Comparison of ENCODE assay signal across 14 mouse cellular contexts in the genomic region with DNA sequence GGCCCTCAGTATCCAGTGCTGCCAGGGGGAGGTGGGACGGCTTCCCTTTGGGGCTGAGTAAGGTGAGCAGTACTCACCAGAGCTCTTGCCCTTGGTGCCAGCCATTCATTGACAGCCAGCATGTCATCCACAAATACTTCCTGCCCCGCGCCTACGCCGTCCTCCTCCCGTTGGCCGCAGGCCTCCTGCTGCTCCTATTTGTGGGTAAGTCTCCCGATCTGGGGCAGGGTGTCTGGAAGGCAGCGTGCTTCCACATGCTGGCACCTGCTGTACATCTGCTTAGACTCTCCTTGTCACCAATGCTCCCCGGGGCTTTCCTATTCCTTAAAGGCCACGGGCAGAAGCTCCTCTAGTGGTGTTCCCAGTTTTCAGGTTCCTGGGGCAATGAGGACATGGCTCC. TPM values are rescaled to one million over a fixed set of nuclear protein-coding genes. Genes with fewer than 3 reads are reported as not detected.
DNase-seq lines count a peak whose midpoint lies in the region; ATAC-seq and TF ChIP-seq lines count a peak whose summit lies in the region.
"Had no signal": no experiment of that assay in that cellular context is flagged by ENCODE, and none has a peak within 500 bp of the region (broad histone marks: within the 10 kb centered on the region; RNA-seq: fewer than 3 reads in every experiment).

No protein-coding gene starts in this region.

- 90% methylated on average over 11 of the region's 11 CpGs for WGBS in liver, embryonic 11.5 days
- WGBS in intestine, embryonic 16.5 days, result 93% methylated on average over 11 of the region's 11 CpGs
- 92% methylated on average over 11 of the region's 11 CpGs for WGBS in midbrain, postnatal 0 days

- peaks cover 7% of the 10 kb centered on the region for H3K36me3 ChIP-seq in liver, embryonic 11.5 days (ENCODE audit: control insufficient read depth, insufficient read depth, low read length)
- H3K36me3 ChIP-seq in intestine, embryonic 16.5 days (ENCODE audit: control insufficient read depth, insufficient read depth, low read length), result peaks cover 9% of the 10 kb centered on the region; the same call in 1 of the 2 replicates
- H3K36me3 ChIP-seq in midbrain, postnatal 0 days (ENCODE audit: insufficient read depth, low read length), result peaks cover 13% of the 10 kb centered on the region

- no peak for ATAC-seq in liver, embryonic 11.5 days (replicated peaks; ENCODE audit: low FRiP score)
- ATAC-seq in intestine, embryonic 16.5 days, result no peak
- ATAC-seq in midbrain, postnatal 0 days (ENCODE audit: low FRiP score), result no peak
- ATAC-seq in activated CD4-positive, CD25-positive, alpha-beta regulatory T cell, adult 4 months, result no peak
- ATAC-seq: forebrain, embryonic 15.5 days had no signal

- no peak overlapping the region; the same call in 1 of the 2 replicates for H3K9ac ChIP-seq in liver, embryonic 11.5 days (ENCODE audit: low read depth, low read length)
- H3K9ac ChIP-seq in intestine, embryonic 16.5 days (ENCODE audit: low read depth, low read length), result 0 out of 2 replicates have a peak overlapping the region, but pooled peaks have one; percentile 81
- H3K9ac ChIP-seq in midbrain, postnatal 0 days (replicated peaks; ENCODE audit: low read length, poor library complexity, severe bottlenecking), result peak overlapping the region; percentile 89; the same call in 1 of the 2 replicates
- H3K9ac ChIP-seq: forebrain, embryonic 15.5 days had no signal

- H3K27me3 ChIP-seq in liver, embryonic 11.5 days (replicated peaks; ENCODE audit: control insufficient read depth, insufficient read depth, low read length), result peaks cover 12% of the 10 kb centered on the region
- H3K27me3 ChIP-seq in intestine, embryonic 16.5 days (replicated peaks; ENCODE audit: control insufficient read depth, insufficient read depth, low read length), result no peaks in the 10 kb centered on the region
- H3K27me3 ChIP-seq in midbrain, postnatal 0 days (ENCODE audit: insufficient read depth, low read length), result 0 out of 2 replicates have a peak, but pooled peaks cover 3% of the 10 kb centered on the region
- H3K27me3 ChIP-seq: forebrain, embryonic 15.5 days had no signal

- no peak for TF ChIP-seq CTCF in midbrain, postnatal 0 days (IDR thresholded peaks at IDR 0.05)

- no peak overlapping the region for H3K27ac ChIP-seq in liver, embryonic 11.5 days (ENCODE audit: low read depth, low read length)
- H3K27ac ChIP-seq in intestine, embryonic 16.5 days (ENCODE audit: low read length), result no peak overlapping the region
- no peak overlapping the region for H3K27ac ChIP-seq in midbrain, postnatal 0 days (ENCODE audit: low read depth, low read length)
- H3K27ac ChIP-seq: forebrain, embryonic 15.5 days had no signal

- peak; percentile 61 for DNase-seq in cerebellum, adult 11-12 months
- no peak for DNase-seq in cerebellum, postnatal 4 days (ENCODE audit: low spot score in 2 of 2)
- no peak for DNase-seq in liver, embryonic 11.5 days (ENCODE audit: low spot score)
- DNase-seq in liver, result no peak
- no peak for DNase-seq in midbrain, postnatal 0 days (ENCODE audit: low spot score)
- no peak for DNase-seq in embryo, embryonic 10.5 days (ENCODE audit: low spot score)
- DNase-seq: heart, postnatal 4 days; kidney, postnatal 10 days; retina, postnatal 1 day had no signal

- H3K9me3 ChIP-seq in liver, embryonic 11.5 days (ENCODE audit: control insufficient read depth, low read length), result no peaks in the 10 kb centered on the region
- H3K9me3 ChIP-seq in intestine, embryonic 16.5 days (ENCODE audit: control insufficient read depth, low read length), result no peaks in the 10 kb centered on the region
- no peaks in the 10 kb centered on the region for H3K9me3 ChIP-seq in midbrain, postnatal 0 days (ENCODE audit: low read length)
- H3K9me3 ChIP-seq: forebrain, embryonic 15.5 days had no signal

- peak overlapping the region; percentile 81 for H3K4me2 ChIP-seq in liver, embryonic 11.5 days
- H3K4me2 ChIP-seq in intestine, embryonic 16.5 days (ENCODE audit: low read depth, low read length), result no peak overlapping the region
- H3K4me2 ChIP-seq in midbrain, postnatal 0 days (ENCODE audit: low read depth, low read length, poor library complexity, severe bottlenecking), result no peak overlapping the region

- no peak overlapping the region; the same call in 1 of the 2 replicates for H3K4me3 ChIP-seq in liver, embryonic 11.5 days (ENCODE audit: low read depth, low read length)
- no peak overlapping the region for H3K4me3 ChIP-seq in intestine, embryonic 16.5 days (ENCODE audit: low read length)
- H3K4me3 ChIP-seq in midbrain, postnatal 0 days (ENCODE audit: low read depth, low read length), result no peak overlapping the region

- H3K4me1 ChIP-seq in liver, embryonic 11.5 days (replicated peaks; ENCODE audit: control insufficient read depth, insufficient read depth, low read length), result peaks cover 14% of the 10 kb centered on the region
- H3K4me1 ChIP-seq in intestine, embryonic 16.5 days (ENCODE audit: control insufficient read depth, insufficient read depth, low read length), result peaks cover 22% of the 10 kb centered on the region
- H3K4me1 ChIP-seq in midbrain, postnatal 0 days (ENCODE audit: insufficient read depth, low read length), result peaks cover 8% of the 10 kb centered on the region; the same call in 1 of the 2 replicates

RNA-seq across cellular contexts. Expression of a gene that starts 1.5 kb away (rescaled TPM):
- 100 and 109 TPM in 2 replicates for polyA plus RNA-seq in liver, embryonic 11.5 days (2014; fragmentation: Nextera tagmentation; extraction: Ambion mirVana)
- 123 and 128 TPM in 2 replicates for polyA plus RNA-seq in intestine, embryonic 16.5 days (2015; fragmentation: Nextera tagmentation; extraction: Ambion mirVana)
- total RNA-seq in midbrain, postnatal 0 days (2014; rRNA removed), result 70.0 and 73.3 TPM in 2 replicates
- polyA plus RNA-seq in midbrain, postnatal 0 days (2015; fragmentation: Nextera tagmentation; extraction: Ambion mirVana), result 135 and 143 TPM in 2 replicates
- 100 to 1,000 TPM; 107 to 124 TPM for polyA plus RNA-seq in activated CD4-positive, CD25-positive, alpha-beta regulatory T cell, adult 4 months (2017; shearing (Covaris generic))

RNA-seq across cellular contexts. Expression of a gene that starts 2.4 kb away (rescaled TPM):
- polyA plus RNA-seq in liver, embryonic 11.5 days (2014; fragmentation: Nextera tagmentation; extraction: Ambion mirVana), result 0.48 TPM in 1 of 2 replicates, not detected in the other
- 0.33 and 0.34 TPM in 2 replicates for polyA plus RNA-seq in intestine, embryonic 16.5 days (2015; fragmentation: Nextera tagmentation; extraction: Ambion mirVana)
- total RNA-seq in midbrain, postnatal 0 days (2014; rRNA removed), result 19.3 and 20.0 TPM in 2 replicates
- 16.5 and 26.5 TPM in 2 replicates for polyA plus RNA-seq in midbrain, postnatal 0 days (2015; fragmentation: Nextera tagmentation; extraction: Ambion mirVana)
- polyA plus RNA-seq in activated CD4-positive, CD25-positive, alpha-beta regulatory T cell, adult 4 months (2017; shearing (Covaris generic)), result not detected
- total RNA-seq: granulocyte monocyte progenitor cell, adult 5-6 weeks had no signal

RNA-seq across cellular contexts. Expression of a gene that starts 3.3 kb away (rescaled TPM):
- not detected in 2 replicates for polyA plus RNA-seq in liver, embryonic 11.5 days (2014; fragmentation: Nextera tagmentation; extraction: Ambion mirVana)
- polyA plus RNA-seq in intestine, embryonic 16.5 days (2015; fragmentation: Nextera tagmentation; extraction: Ambion mirVana), result not detected in 2 replicates
- total RNA-seq in midbrain, postnatal 0 days (2014; rRNA removed), result 0.16 and 0.33 TPM in 2 replicates
- 0.69 and 0.82 TPM in 2 replicates for polyA plus RNA-seq in midbrain, postnatal 0 days (2015; fragmentation: Nextera tagmentation; extraction: Ambion mirVana)
- not detected for polyA plus RNA-seq in activated CD4-positive, CD25-positive, alpha-beta regulatory T cell, adult 4 months (2017; shearing (Covaris generic))
- total RNA-seq: granulocyte monocyte progenitor cell, adult 5-6 weeks; heart, postnatal 4 days had no signal
- polyA plus RNA-seq: lung, embryonic 16.5 days had no signal

RNA-seq across cellular contexts. Expression of a gene that starts 14.7 kb away (rescaled TPM):
- 26.0 and 28.8 TPM in 2 replicates for polyA plus RNA-seq in liver, embryonic 11.5 days (2014; fragmentation: Nextera tagmentation; extraction: Ambion mirVana)
- polyA plus RNA-seq in intestine, embryonic 16.5 days (2015; fragmentation: Nextera tagmentation; extraction: Ambion mirVana), result 14.7 and 16.5 TPM in 2 replicates
- 50.9 and 51.1 TPM in 2 replicates for total RNA-seq in midbrain, postnatal 0 days (2014; rRNA removed)
- 38.0 and 38.6 TPM in 2 replicates for polyA plus RNA-seq in midbrain, postnatal 0 days (2015; fragmentation: Nextera tagmentation; extraction: Ambion mirVana)
- polyA plus RNA-seq in activated CD4-positive, CD25-positive, alpha-beta regulatory T cell, adult 4 months (2017; shearing (Covaris generic)), result 10 to 100 TPM; 30.7 to 39.8 TPM

RNA-seq across cellular contexts. Expression of a gene that starts 27.3 kb away (rescaled TPM):
- polyA plus RNA-seq in liver, embryonic 11.5 days (2014; fragmentation: Nextera tagmentation; extraction: Ambion mirVana), result 9.6 and 10.6 TPM in 2 replicates
- 12.3 and 15.2 TPM in 2 replicates for polyA plus RNA-seq in intestine, embryonic 16.5 days (2015; fragmentation: Nextera tagmentation; extraction: Ambion mirVana)
- total RNA-seq in midbrain, postnatal 0 days (2014; rRNA removed), result 113 and 166 TPM in 2 replicates
- polyA plus RNA-seq in midbrain, postnatal 0 days (2015; fragmentation: Nextera tagmentation; extraction: Ambion mirVana), result 42.1 and 45.2 TPM in 2 replicates
- polyA plus RNA-seq in activated CD4-positive, CD25-positive, alpha-beta regulatory T cell, adult 4 months (2017; shearing (Covaris generic)), result 1 to 10 TPM; 2.5 to 3.4 TPM

Comparison
In these comparisons a context has a peak if more than half of its experiments do, and no peak if none do; other contexts are left out.
1. RNA of a gene that starts 2.4 kb away (polyA plus RNA-seq): 16.5 to 26.5 TPM in midbrain, postnatal 0 days; 0.48 TPM in liver, embryonic 11.5 days, 0.33 to 0.34 TPM in intestine, embryonic 16.5 days and not detected in activated CD4-positive, CD25-positive, alpha-beta regulatory T cell, adult 4 months; every median in the first group is over 10 times any median in the second.